Mouse (Mus musculus) stomach, embryonic 14.5 days (tissue): Measurements from ENCODE around the gene Map3k9. TPM values are rescaled to one million over a fixed set of nuclear protein-coding genes. Genes with fewer than 3 reads are reported as not detected.

Experiments
- ATAC-seq: fragments of 200-750 bp; cut with Nextera tagmentation; 2 replicates; pipeline ENCODE4 v1.8.0; 2017; ENCODE audit warnings: low read depth, moderate TSS enrichment; ENCODE audit not compliant: insufficient number of reproducible peaks, insufficient read depth, low FRiP score
- H3K27ac ChIP-seq: fragments of 300-500 bp; sonication (generic); 2 replicates; pipeline ENCODE4 v1.5.1; 2014; ENCODE audit warnings: mild to moderate bottlenecking, low read length, moderate library complexity, mixed read lengths
- H3K27me3 ChIP-seq: fragments of 300-500 bp; sonication (generic); 2 replicates; pipeline ENCODE4 v1.6.1; 2014; ENCODE audit warnings: low read length, control low read depth, mixed read lengths; ENCODE audit not compliant: control insufficient read depth, insufficient read depth
- H3K36me3 ChIP-seq: fragments of 300-500 bp; sonication (generic); 2 replicates; pipeline ENCODE4 v1.6.1; 2014; ENCODE audit warnings: mild to moderate bottlenecking, control low read depth, low read length, moderate library complexity, mixed read lengths; ENCODE audit not compliant: control insufficient read depth, insufficient read depth
- H3K4me1 ChIP-seq: fragments of 300-500 bp; sonication (generic); 2 replicates; pipeline ENCODE4 v1.6.1; 2014; ENCODE audit warnings: low read length, control low read depth, mixed read lengths; ENCODE audit not compliant: control insufficient read depth, insufficient read depth
- H3K4me2 ChIP-seq: fragments of 300-500 bp; sonication (generic); replicated peaks from 2 replicates; pipeline ENCODE4 v1.6.1; 2014; ENCODE audit warnings: low read depth, low read length, control low read depth
- H3K4me3 ChIP-seq: fragments of 300-500 bp; sonication (generic); 2 replicates; pipeline ENCODE4 v1.5.1; 2014; ENCODE audit warnings: low read depth, low read length, control low read depth
- H3K9ac ChIP-seq: fragments of 300-500 bp; sonication (generic); replicated peaks from 2 replicates; pipeline ENCODE4 v1.6.1; 2014; ENCODE audit warnings: low read depth, mild to moderate bottlenecking, control low read depth, low read length, moderate library complexity, mixed read lengths
- H3K9me3 ChIP-seq: fragments of 300-500 bp; sonication (generic); 2 replicates; pipeline ENCODE4 v1.6.1; 2016; ENCODE audit warnings: low read depth, low read length, control low read depth; ENCODE audit not compliant: control insufficient read depth
- WGBS: fragments of 180-500 bp; shearing (Covaris S2); extraction: QIAGEN DNeasy Blood & Tissue Kit; methylation state at CpG from one replicate; pipeline ENCODE4 v1.1.7; 2014; 5-methylcytosine and 5-hydroxymethylcytosine counted together
- polyA plus RNA-seq: library from polyadenylated mRNA; unstranded; fragments of >200 nt; fragmentation: Nextera tagmentation; extraction: Ambion mirVana; gene quantifications from 2 replicates; pipeline ENCODE4 v1.2.1, GENCODE M21; 2014

Gene Map3k9
- polyA plus RNA-seq, 1 experiment from 2014 or later, result 2.5 TPM

DNA sequence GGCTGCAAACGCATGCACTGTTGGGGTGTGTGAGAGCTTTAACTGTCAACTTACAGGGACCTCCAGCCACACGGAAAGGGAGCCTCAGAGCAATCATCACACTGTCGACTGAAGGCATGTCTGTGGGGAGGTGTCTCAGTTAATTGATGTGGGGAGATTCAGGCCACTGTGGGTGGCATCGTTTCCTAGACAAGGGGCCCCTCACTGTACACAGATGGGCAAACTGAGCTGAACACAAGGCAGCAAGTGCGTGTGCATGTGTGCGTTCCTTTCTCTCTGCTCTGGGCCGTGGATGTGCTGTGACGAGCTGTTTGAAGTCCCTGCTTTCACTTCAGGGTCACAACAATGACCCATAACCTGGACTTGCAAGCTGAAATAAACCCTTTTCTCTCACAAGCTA lies 29.4 kb upstream of the Map3k9 start:
- H3K4me3 ChIP-seq, result no peak overlapping the region
- no peaks in the 10 kb centered on the region for H3K9me3 ChIP-seq
- no peak overlapping the region for H3K4me2 ChIP-seq
- WGBS, result 37% methylated on average over 8 of the region's 8 CpGs
- H3K4me1 ChIP-seq, result peaks cover 3% of the 10 kb centered on the region; the same call in 1 of the 2 replicates
- H3K9ac ChIP-seq, result no peak overlapping the region
- no peaks in the 10 kb centered on the region for H3K36me3 ChIP-seq
- no peak overlapping the region for H3K27ac ChIP-seq
- H3K27me3 ChIP-seq, result no peaks in the 10 kb centered on the region
- no peak for ATAC-seq

DNA sequence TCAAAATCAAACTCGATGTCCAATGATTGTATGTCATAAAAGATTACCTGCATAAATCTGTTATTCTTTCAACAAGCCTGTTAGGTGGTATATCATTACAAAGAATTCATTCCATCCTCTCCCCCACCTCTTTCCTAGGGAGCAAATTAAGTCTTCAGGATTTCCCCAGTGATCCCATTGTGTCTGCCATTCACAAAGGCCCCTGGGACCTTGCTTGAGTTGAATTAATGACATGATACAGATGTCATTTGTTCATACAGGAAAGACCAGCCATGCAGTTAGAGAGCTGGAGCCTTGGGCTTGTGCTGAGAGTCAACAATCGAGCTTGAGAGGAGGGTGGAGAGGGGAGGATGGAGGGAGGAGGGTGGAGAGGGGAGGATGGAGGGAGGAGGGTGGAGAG lies 27.6 kb upstream of the Map3k9 start:
- H3K9ac ChIP-seq, result no peak overlapping the region
- H3K36me3 ChIP-seq, result no peaks in the 10 kb centered on the region
- H3K27ac ChIP-seq, result no peak overlapping the region
- no peak overlapping the region for H3K4me3 ChIP-seq
- H3K4me1 ChIP-seq, result peaks cover 3% of the 10 kb centered on the region; the same call in 1 of the 2 replicates
- 63% methylated on average over 2 of the region's 2 CpGs for WGBS
- no peaks in the 10 kb centered on the region for H3K27me3 ChIP-seq
- no peaks in the 10 kb centered on the region for H3K9me3 ChIP-seq
- no peak overlapping the region for H3K4me2 ChIP-seq
- ATAC-seq, result no peak

DNA sequence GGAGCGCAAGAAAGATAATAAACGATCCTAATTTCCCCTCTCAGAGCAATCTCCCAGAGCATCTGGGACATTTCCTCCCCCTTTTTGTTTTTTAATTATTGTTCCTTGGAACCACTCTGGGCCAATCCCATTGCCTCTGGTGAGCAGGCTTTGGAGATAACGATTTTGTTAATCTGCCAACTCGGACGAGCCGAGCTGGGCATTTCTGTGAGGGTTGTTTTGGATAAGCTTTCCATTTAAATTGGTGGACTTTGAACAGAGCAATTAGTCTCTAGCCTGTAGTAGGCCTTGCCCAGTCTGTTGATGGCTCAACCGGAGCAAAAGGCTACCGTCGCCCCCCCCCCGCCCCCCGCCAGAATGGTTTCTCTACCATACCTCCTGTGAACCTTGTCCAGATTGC lies 27.0 kb upstream of the Map3k9 start:
- Histone ChIP-seq H3K9me3 (no peaks in the 10 kb centered on the region), H3K4me1 (peaks cover 3% of the 10 kb centered on the region; the same call in 1 of the 2 replicates), H3K36me3 (no peaks in the 10 kb centered on the region), H3K4me2 (peak overlapping the region; percentile 64), H3K27me3 (no peaks in the 10 kb centered on the region), H3K27ac (no peak overlapping the region), H3K4me3 (no peak overlapping the region), H3K9ac (no peak overlapping the region; the same call in 1 of the 2 replicates)
- no peak for ATAC-seq
- 30% methylated on average over 11 of the region's 11 CpGs for WGBS

DNA sequence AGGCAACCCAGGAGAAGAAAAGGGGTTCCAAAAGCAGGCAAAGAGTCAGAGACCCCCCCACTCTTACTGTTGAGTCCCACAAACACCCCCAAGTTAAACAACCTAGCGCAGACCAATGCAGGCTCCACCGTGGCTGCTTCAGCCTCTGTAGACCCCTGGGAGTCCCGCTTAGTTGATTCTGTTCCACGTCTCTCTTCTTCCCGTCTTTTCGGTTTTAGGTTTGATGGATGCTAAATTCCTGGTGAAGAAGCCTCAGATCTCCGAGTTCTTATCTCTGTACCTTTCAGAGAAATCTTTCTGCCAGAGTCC lies 26.5 kb upstream of the Map3k9 start:
- Histone ChIP-seq H3K9me3 (no peaks in the 10 kb centered on the region), H3K36me3 (no peaks in the 10 kb centered on the region), H3K4me2 (peak overlapping the region; percentile 64), H3K4me3 (peak overlapping the region; percentile 29), H3K27ac (no peak overlapping the region), H3K27me3 (no peaks in the 10 kb centered on the region), H3K4me1 (peaks cover 3% of the 10 kb centered on the region; the same call in 1 of the 2 replicates), H3K9ac (no peak overlapping the region; the same call in 1 of the 2 replicates)
- 5% methylated on average over 7 of the region's 7 CpGs for WGBS
- ATAC-seq, result no peak

- Histone ChIP-seq H3K36me3 (no peaks in the 10 kb centered on the region), H3K4me1 (peaks cover 3% of the 10 kb centered on the region; the same call in 1 of the 2 replicates), H3K9ac (no peak overlapping the region; the same call in 1 of the 2 replicates), H3K4me3 (peak overlapping the region; percentile 29), H3K4me2 (peak overlapping the region; percentile 64), H3K9me3 (no peaks in the 10 kb centered on the region), H3K27me3 (no peaks in the 10 kb centered on the region), H3K27ac (no peak overlapping the region)
- WGBS, result 9% methylated on average over 17 of the region's 17 CpGs
- ATAC-seq, result peak; percentile 58; the same call in 1 of the 2 replicates
Observed at GRCm38 (mm10) chr12:81806759-81807528, 26.0 kb upstream of the Map3k9 start.

GRCm38 (mm10) chr12:81806114-81806513 lies 25.1 kb upstream of the Map3k9 start:
- Histone ChIP-seq H3K4me1 (peaks cover 3% of the 10 kb centered on the region; the same call in 1 of the 2 replicates), H3K27ac (no peak overlapping the region), H3K9me3 (no peaks in the 10 kb centered on the region), H3K4me2 (no peak overlapping the region), H3K9ac (no peak overlapping the region), H3K4me3 (no peak overlapping the region), H3K27me3 (no peaks in the 10 kb centered on the region), H3K36me3 (no peaks in the 10 kb centered on the region)
- ATAC-seq, result no peak
- WGBS, result 92% methylated on average over 5 of the region's 5 CpGs

- Histone ChIP-seq H3K27me3 (no peaks in the 10 kb centered on the region), H3K27ac (no peak overlapping the region), H3K9ac (no peak overlapping the region), H3K4me3 (no peak overlapping the region), H3K4me1 (peaks cover 3% of the 10 kb centered on the region; the same call in 1 of the 2 replicates), H3K4me2 (no peak overlapping the region), H3K9me3 (no peaks in the 10 kb centered on the region), H3K36me3 (no peaks in the 10 kb centered on the region)
- no peak for ATAC-seq
- 40% methylated on average over 7 of the region's 7 CpGs for whole genome bisulfite sequencing
Observed at GRCm38 (mm10) chr12:81803803-81804202, 22.8 kb upstream of the Map3k9 start.

GRCm38 (mm10) chr12:81803016-81803415 lies 22.0 kb upstream of the Map3k9 start:
- Histone ChIP-seq H3K4me1 (peaks cover 3% of the 10 kb centered on the region; the same call in 1 of the 2 replicates), H3K36me3 (no peaks in the 10 kb centered on the region), H3K9ac (no peak overlapping the region), H3K4me2 (no peak overlapping the region), H3K27ac (no peak overlapping the region), H3K9me3 (no peaks in the 10 kb centered on the region), H3K4me3 (no peak overlapping the region), H3K27me3 (no peaks in the 10 kb centered on the region)
- no peak for ATAC-seq
- 95% methylated on average over 3 of the region's 3 CpGs for WGBS

DNA sequence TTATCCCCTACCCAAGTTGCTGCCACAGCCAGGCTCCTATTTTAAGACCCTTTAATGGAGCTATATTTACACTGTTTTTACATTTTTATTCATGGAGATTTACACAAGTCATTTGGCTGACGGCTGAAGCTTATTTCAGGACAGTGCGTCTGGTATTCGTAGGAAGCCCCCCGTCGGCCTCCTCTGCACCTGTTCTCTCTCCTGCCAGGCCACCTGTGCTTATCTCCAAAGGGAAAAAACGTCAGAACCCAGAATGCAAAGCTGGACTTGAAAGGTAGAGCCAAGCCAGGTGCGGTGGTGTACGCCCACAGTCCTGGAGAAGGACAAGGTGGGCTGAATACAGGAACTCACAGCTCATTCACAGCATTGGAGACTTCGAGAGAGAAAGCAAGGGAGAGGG lies 20.2 kb upstream of the Map3k9 start:
- WGBS, result 67% methylated on average over 9 of the region's 9 CpGs
- Histone ChIP-seq H3K27ac (no peak overlapping the region), H3K4me1 (no peaks in the 10 kb centered on the region), H3K36me3 (no peaks in the 10 kb centered on the region), H3K9me3 (no peaks in the 10 kb centered on the region), H3K27me3 (no peaks in the 10 kb centered on the region), H3K4me3 (no peak overlapping the region), H3K4me2 (no peak overlapping the region), H3K9ac (no peak overlapping the region)
- no peak for ATAC-seq
